In genomic region chr9:108112719-108113340, GRCm38 (mm10) we compare ENCODE assay signal across 17 mouse cellular contexts. TPM values are rescaled to one million over a fixed set of nuclear protein-coding genes. Genes with fewer than 3 reads are reported as not detected.
DNase-seq lines count a peak whose midpoint lies in the region.
"Had no signal": no experiment of that assay in that cellular context is flagged by ENCODE, and none has a peak within 500 bp of the region (broad histone marks: within the 10 kb centered on the region; RNA-seq: fewer than 3 reads in every experiment).

No protein-coding gene starts in this region.

- 90% methylated on average over 18 of the region's 18 CpGs for WGBS in heart, embryonic 10.5 days
- 95% methylated on average over 18 of the region's 18 CpGs for WGBS in forebrain, embryonic 10.5 days

- intact Hi-C loops in heart, postnatal 36 days (cut with DNase I): no loop called here

- H3K36me3 ChIP-seq in heart, embryonic 10.5 days: no peaks in the 10 kb centered on the region
- H3K36me3 ChIP-seq in forebrain, embryonic 10.5 days (replicated peaks): peaks cover 30% of the 10 kb centered on the region

- H3K4me3 ChIP-seq in heart, embryonic 10.5 days: no peak overlapping the region
- no peak overlapping the region for H3K4me3 ChIP-seq in forebrain, embryonic 10.5 days
- H3K4me3 ChIP-seq: forebrain, embryonic 15.5 days; hindbrain, embryonic 12.5 days; neural tube, embryonic 12.5 days had no signal

- no peaks in the 10 kb centered on the region for H3K9me3 ChIP-seq in heart, embryonic 10.5 days
- peaks cover 6% of the 10 kb centered on the region; the same call in 1 of the 2 replicates for H3K9me3 ChIP-seq in forebrain, embryonic 10.5 days
- H3K9me3 ChIP-seq: forebrain, embryonic 15.5 days; hindbrain, embryonic 12.5 days; neural tube, embryonic 12.5 days had no signal

- peak; percentile 37 to 47 for DNase-seq in heart, adult 9 months (ENCODE audit: low spot score in 2 of 2)
- DNase-seq in heart, embryonic 10.5 days (ENCODE audit: low spot score): no peak
- peak; percentile 86 for DNase-seq in cerebellum, adult 9-10 months
- peak; percentile 76 to 77 for DNase-seq in cerebellum, postnatal 36 days
- DNase-seq in heart, postnatal 36 days: peak; percentile 25 to 28
- no peak for DNase-seq in spleen, postnatal 4 days (ENCODE audit: low spot score in 2 of 2)
- DNase-seq in forebrain, embryonic 10.5 days (ENCODE audit: extremely low spot score, low spot score): no peak
- DNase-seq: adrenal gland, adult 2 months; embryo, embryonic 11 days; kidney, postnatal 14 days; lung, embryonic 14.5 days; right cerebral cortex, postnatal 14 days had no signal

- H3K27me3 ChIP-seq in heart, embryonic 10.5 days (ENCODE audit: insufficient read depth, poor library complexity, severe bottlenecking): peaks cover 83% of the 10 kb centered on the region
- H3K27me3 ChIP-seq in forebrain, embryonic 10.5 days (ENCODE audit: poor library complexity, severe bottlenecking): peaks cover 86% of the 10 kb centered on the region
- H3K27me3 ChIP-seq: forebrain, embryonic 15.5 days had no signal

- H3K27ac ChIP-seq in heart, embryonic 10.5 days: no peak overlapping the region
- H3K27ac ChIP-seq in forebrain, embryonic 10.5 days: no peak overlapping the region
- H3K27ac ChIP-seq: forebrain, embryonic 15.5 days; hindbrain, embryonic 12.5 days; neural tube, embryonic 12.5 days had no signal

- H3K4me1 ChIP-seq in heart, embryonic 10.5 days: peaks cover 54% of the 10 kb centered on the region
- H3K4me1 ChIP-seq in forebrain, embryonic 10.5 days: peaks cover 31% of the 10 kb centered on the region

RNA-seq across cellular contexts. Expression of gene Apeh, which starts 18.4 kb away (rescaled TPM):
- 80.7 and 84.4 TPM in 2 replicates for polyA plus RNA-seq in heart, embryonic 10.5 days (2016; fragmentation: Nextera tagmentation; extraction: Ambion mirVana)
- 10 to 100 TPM; 38.6 to 50.2 TPM for total RNA-seq in heart, postnatal 36 days (2021)
- 74.1 and 79.4 TPM in 2 replicates for polyA plus RNA-seq in forebrain, embryonic 10.5 days (2016; fragmentation: Nextera tagmentation; extraction: Ambion mirVana)

RNA-seq across cellular contexts. Expression of gene Rnf123, which starts 29.7 kb away (rescaled TPM):
- polyA plus RNA-seq in heart, embryonic 10.5 days (2016; fragmentation: Nextera tagmentation; extraction: Ambion mirVana): 31.8 and 33.1 TPM in 2 replicates
- total RNA-seq in heart, postnatal 36 days (2021): 10 to 100 TPM; 94.2 to 97.4 TPM
- polyA plus RNA-seq in forebrain, embryonic 10.5 days (2016; fragmentation: Nextera tagmentation; extraction: Ambion mirVana): 32.8 and 36.2 TPM in 2 replicates

RNA-seq across cellular contexts. Expression of gene Mst1, which starts 32.6 kb away (rescaled TPM):
- polyA plus RNA-seq in heart, embryonic 10.5 days (2016; fragmentation: Nextera tagmentation; extraction: Ambion mirVana): 1.6 TPM in 2 replicates
- total RNA-seq in heart, postnatal 36 days (2021): not detected
- polyA plus RNA-seq in forebrain, embryonic 10.5 days (2016; fragmentation: Nextera tagmentation; extraction: Ambion mirVana): 0.73 and 0.81 TPM in 2 replicates
- total RNA-seq: left cerebral cortex, postnatal 14 days had no signal
- polyA plus RNA-seq: forebrain, embryonic 15.5 days; midbrain, embryonic 16.5 days had no signal

RNA-seq across cellular contexts. Expression of gene Amigo3, which starts 59.9 kb away (rescaled TPM):
- polyA plus RNA-seq in heart, embryonic 10.5 days (2016; fragmentation: Nextera tagmentation; extraction: Ambion mirVana): 2.5 and 3.2 TPM in 2 replicates
- total RNA-seq in heart, postnatal 36 days (2021): 1 to 10 TPM; 1.1 to 1.4 TPM
- 2.3 and 3.4 TPM in 2 replicates for polyA plus RNA-seq in forebrain, embryonic 10.5 days (2016; fragmentation: Nextera tagmentation; extraction: Ambion mirVana)

Comparison
In these comparisons a context has a peak if more than half of its experiments do, and no peak if none do; other contexts are left out.
1. DNase-seq: peak in heart, adult 9 months (2 of 2), cerebellum, adult 9-10 months (single experiment), cerebellum, postnatal 36 days (2 of 2) and heart, postnatal 36 days (2 of 2); none in heart, embryonic 10.5 days (single experiment), spleen, postnatal 4 days (0 of 2) and forebrain, embryonic 10.5 days (single experiment).